Mouse (Mus musculus) kidney, adult 2 months (tissue): ENCODE data around the gene Fam20c. TPM values are rescaled to one million over a fixed set of nuclear protein-coding genes. Genes with fewer than 3 reads are reported as not detected.

Experiments used
- DNase-seq: peaks from one replicate; pipeline ENCODE4 v3.0.0; 2021
- H3K27ac ChIP-seq: fragments of 200-500 bp; 2 replicates; pipeline ENCODE4 v1.5.1; 2012; ENCODE audit warnings: low read depth, low read length, control low read depth, inconsistent platforms; ENCODE audit not compliant: insufficient read depth
- H3K27me3 ChIP-seq: fragments of 200-500 bp; replicated peaks from 2 replicates; pipeline ENCODE4 v1.6.1; 2012; ENCODE audit warnings: mild to moderate bottlenecking, moderate library complexity, low read length, inconsistent platforms; ENCODE audit not compliant: control insufficient read depth, insufficient read depth
- H3K36me3 ChIP-seq: fragments of 200-500 bp; 2 replicates; pipeline ENCODE4 v1.6.1; 2012; ENCODE audit warnings: mild to moderate bottlenecking, moderate library complexity, low read length, inconsistent platforms; ENCODE audit not compliant: control insufficient read depth, insufficient read depth
- H3K4me1 ChIP-seq: fragments of 200-500 bp; 2 replicates; pipeline ENCODE4 v1.6.1; 2011; ENCODE audit warnings: low read length; ENCODE audit not compliant: control insufficient read depth, insufficient read depth
- H3K4me3 ChIP-seq: fragments of 200-500 bp; 2 replicates; pipeline ENCODE4 v1.5.1; 2011; ENCODE audit warnings: mild to moderate bottlenecking, low read depth, low read length, control low read depth; ENCODE audit not compliant: insufficient read depth
- CTCF ChIP-seq: fragments of 200-500 bp; conservative IDR thresholded peaks from 2 replicates; pipeline ENCODE4 v1.5.1; 2011; ENCODE audit warnings: low read depth, mild to moderate bottlenecking, control low read depth, low read length, moderate library complexity, mixed read lengths; ENCODE audit not compliant: insufficient read depth, insufficient read length
- POLR2A ChIP-seq: fragments of 200-500 bp; IDR thresholded peaks from one replicate; pipeline ENCODE4 v1.6.1; 2011; ENCODE audit warnings: low read depth, low read length, control low read depth
- whole genome bisulfite sequencing: fragments of 180-500 bp; shearing (Covaris S2); methylation state at CpG from one replicate; pipeline ENCODE4 v1.1.7; 2018; 5-methylcytosine and 5-hydroxymethylcytosine counted together
- polyA plus RNA-seq: library from polyadenylated mRNA; depleted of rRNA; stranded (reverse); fragments of >200 nt; gene quantifications from 2 replicates; pipeline ENCODE4 v1.2.3, GENCODE M21; 2012; rRNA removed

The Fam20c gene
- polyA plus RNA-seq, 1 experiment = 49.5 TPM

DNA sequence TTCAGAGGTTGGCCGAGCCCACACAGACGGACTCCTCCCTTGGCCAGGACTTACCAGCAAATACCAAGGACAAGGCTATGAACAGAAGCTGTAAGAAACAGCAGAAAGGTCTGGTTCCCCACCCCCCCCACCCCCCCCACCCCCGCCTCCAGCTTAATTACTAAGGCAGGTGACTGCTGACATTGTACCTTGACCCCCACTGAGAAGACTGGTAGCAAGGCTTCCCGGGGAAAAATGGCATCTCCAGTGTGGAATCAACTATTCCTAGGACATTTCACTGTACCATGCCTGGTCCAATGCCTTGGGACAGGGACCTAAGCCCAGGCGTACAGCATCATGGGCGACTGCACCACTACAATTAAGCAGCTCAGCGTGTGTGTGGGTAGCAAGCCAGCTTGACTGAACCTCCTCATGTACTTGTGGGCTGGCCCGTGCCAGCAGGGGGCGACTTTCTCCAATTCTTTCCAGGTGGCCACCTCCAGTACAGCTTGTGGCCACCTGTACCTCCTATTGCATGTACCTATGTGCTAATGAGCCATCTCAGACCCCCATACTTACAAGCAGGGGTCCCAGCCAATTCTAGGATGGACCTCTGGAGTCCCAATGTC, 102.8 kb downstream of the Fam20c start:
- Histone ChIP-seq H3K27me3 (no peaks in the 10 kb centered on the region), H3K4me1 (no peaks in the 10 kb centered on the region), H3K36me3 (no peaks in the 10 kb centered on the region), H3K4me3 (no peak overlapping the region), H3K27ac (no peak overlapping the region)
- peak; percentile 92 for DNase-seq
- TF ChIP-seq CTCF (peak; percentile 93), POLR2A (no peak)
- 19% methylated on average over 9 of the region's 9 CpGs for WGBS

DNA sequence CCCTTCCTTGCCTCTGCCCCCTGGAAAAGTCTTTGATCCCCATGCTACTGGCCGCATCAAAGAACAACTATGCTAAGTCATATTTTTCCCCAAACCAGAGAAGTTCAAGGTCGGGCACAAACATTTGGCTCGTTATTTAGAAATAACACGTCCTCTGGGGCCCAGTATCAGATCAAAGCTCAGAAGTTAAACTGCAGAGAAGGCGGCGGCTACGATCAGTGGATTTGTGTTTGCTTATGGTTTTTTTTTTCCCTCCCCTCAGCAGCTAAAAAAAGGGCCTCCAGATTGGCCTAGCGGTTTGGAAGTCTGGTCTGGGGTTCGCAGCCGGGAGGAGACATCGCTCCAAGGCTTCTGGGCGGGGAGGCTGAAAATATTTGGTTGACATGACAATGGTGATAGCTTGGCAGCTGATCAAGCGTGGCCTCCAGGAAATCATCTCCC, 103.5 kb downstream of the Fam20c start:
- peak; percentile 28 for DNase-seq
- WGBS = 46% methylated on average over 13 of the region's 13 CpGs

More for the DNA sequence above, 103.5 kb downstream of the Fam20c start:
- no peak for TF ChIP-seq CTCF
- TF ChIP-seq POLR2A = no peak
- no peaks in the 10 kb centered on the region for H3K36me3 ChIP-seq
- no peaks in the 10 kb centered on the region for H3K4me1 ChIP-seq
- H3K4me3 ChIP-seq = no peak overlapping the region
- H3K27ac ChIP-seq = no peak overlapping the region
- no peaks in the 10 kb centered on the region for H3K27me3 ChIP-seq

Other genes with a start within 250 kb of the Fam20c start
- not detected in 2 replicates for gene 1700123K08Rik, start 189.8 kb upstream of the Fam20c start, polyA plus RNA-seq
- gene Zfp68, start 134.8 kb upstream of the Fam20c start, polyA plus RNA-seq = 5.0 and 7.1 TPM in 2 replicates
- 2.5 and 3.0 TPM in 2 replicates for gene A430033K04Rik, start 131.7 kb upstream of the Fam20c start, polyA plus RNA-seq
- gene Gm5294, start 65.6 kb downstream of the Fam20c start, polyA plus RNA-seq = 0.14 and 0.16 TPM in 2 replicates
- 12.0 and 14.1 TPM in 2 replicates for gene Pdgfa, start 242.9 kb downstream of the Fam20c start, polyA plus RNA-seq